Mouse (Mus musculus) midbrain, embryonic 14.5 days (tissue): ENCODE results near the gene Slc12a8. TPM values are rescaled to one million over a fixed set of nuclear protein-coding genes. Genes with fewer than 3 reads are reported as not detected.

Experiments
- ATAC-seq: fragments of 200-750 bp; cut with Nextera tagmentation; 2 replicates; pipeline ENCODE4 v1.8.0; 2017; ENCODE audit warnings: moderate number of reproducible peaks, moderate library complexity; ENCODE audit not compliant: low FRiP score, low TSS enrichment
- DNase-seq: peaks from one replicate; pipeline ENCODE4 v3.0.0-alpha.2; 2015
- H3K27ac ChIP-seq: fragments of 300-500 bp; sonication (generic); replicated peaks from 2 replicates; pipeline ENCODE4 v1.5.1; 2014; ENCODE audit warnings: mild to moderate bottlenecking, low read depth, low read length, moderate library complexity
- H3K27me3 ChIP-seq: fragments of 300-500 bp; sonication (generic); 2 replicates; pipeline ENCODE4 v1.6.1; 2014; ENCODE audit warnings: low read length, control low read depth, mixed read lengths; ENCODE audit not compliant: control insufficient read depth, insufficient read depth
- H3K36me3 ChIP-seq: fragments of 300-500 bp; sonication (generic); 2 replicates; pipeline ENCODE4 v1.6.1; 2014; ENCODE audit warnings: low read length, control low read depth; ENCODE audit not compliant: control insufficient read depth, insufficient read depth
- H3K4me1 ChIP-seq: fragments of 300-500 bp; sonication (generic); 2 replicates; pipeline ENCODE4 v1.6.1; 2014; ENCODE audit warnings: mild to moderate bottlenecking, antibody characterized with exemption, low read length, control low read depth; ENCODE audit not compliant: control insufficient read depth, insufficient read depth
- H3K4me2 ChIP-seq: fragments of 300-500 bp; sonication (generic); 2 replicates; pipeline ENCODE4 v1.6.1; 2014; ENCODE audit warnings: mild to moderate bottlenecking, low read length, moderate library complexity
- H3K4me3 ChIP-seq: fragments of 300-500 bp; sonication (generic); replicated peaks from 2 replicates; pipeline ENCODE4 v1.5.1; 2014; ENCODE audit warnings: low read depth, low read length
- H3K9ac ChIP-seq: fragments of 300-500 bp; sonication (generic); replicated peaks from 2 replicates; pipeline ENCODE4 v1.6.1; 2014; ENCODE audit warnings: mild to moderate bottlenecking, low read length, moderate library complexity
- H3K9me3 ChIP-seq: fragments of 300-500 bp; sonication (generic); 2 replicates; pipeline ENCODE4 v1.6.1; 2016; ENCODE audit warnings: low read length, control low read depth, mixed read lengths; ENCODE audit not compliant: control insufficient read depth
- WGBS: fragments of 180-500 bp; shearing (Covaris S2); extraction: QIAGEN DNeasy Blood & Tissue Kit; methylation state at CpG from one replicate; pipeline ENCODE4 v1.1.7; 2014; 5-methylcytosine and 5-hydroxymethylcytosine counted together
- polyA plus RNA-seq: library from polyadenylated mRNA; unstranded; fragments of >200 nt; fragmentation: Nextera tagmentation; extraction: Ambion mirVana; gene quantifications from 2 replicates; pipeline ENCODE4 v1.2.1, GENCODE M21; 2014

Gene Slc12a8
- polyA plus RNA-seq, 1 experiment from 2014 or later, result 0.80 TPM

DNA sequence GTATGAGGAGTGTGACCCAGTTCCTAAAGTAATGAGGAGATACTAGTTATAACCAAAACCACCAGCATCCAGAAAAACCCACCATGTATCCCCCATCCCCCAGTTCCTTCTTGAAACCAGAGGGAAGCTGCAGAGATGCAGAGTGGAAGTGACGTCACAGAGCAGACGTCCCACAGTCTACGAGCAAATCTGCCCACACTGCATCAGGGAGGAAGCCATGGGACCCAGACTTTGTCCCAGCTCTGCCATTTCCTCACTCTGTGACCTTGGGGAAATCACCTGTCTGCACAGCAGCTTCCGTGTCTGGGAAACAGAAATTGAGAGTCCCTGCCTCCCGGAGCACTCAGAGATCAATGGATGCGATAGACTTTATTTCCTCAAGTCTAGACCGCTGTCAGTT is 56.6 kb downstream of the Slc12a8 start:
- 86% methylated on average over 7 of the region's 7 CpGs for WGBS
- no peaks in the 10 kb centered on the region for H3K36me3 ChIP-seq
- no peaks in the 10 kb centered on the region for H3K4me1 ChIP-seq
- H3K9ac ChIP-seq, result no peak overlapping the region
- ATAC-seq, result no peak
- DNase-seq, result no peak
- no peaks in the 10 kb centered on the region for H3K9me3 ChIP-seq
- no peaks in the 10 kb centered on the region for H3K27me3 ChIP-seq
- H3K4me3 ChIP-seq, result no peak overlapping the region
- no peak overlapping the region for H3K4me2 ChIP-seq
- H3K27ac ChIP-seq, result no peak overlapping the region

GRCm38 (mm10) chr16:33575728-33576127 is 58.6 kb downstream of the Slc12a8 start:
- Histone ChIP-seq H3K9me3 (no peaks in the 10 kb centered on the region), H3K4me3 (no peak overlapping the region), H3K9ac (no peak overlapping the region), H3K4me1 (no peaks in the 10 kb centered on the region), H3K36me3 (no peaks in the 10 kb centered on the region), H3K27ac (no peak overlapping the region), H3K4me2 (no peak overlapping the region), H3K27me3 (no peaks in the 10 kb centered on the region)
- DNase-seq, result no peak
- no peak for ATAC-seq
- WGBS, result 88% methylated on average over 6 of the region's 6 CpGs

GRCm38 (mm10) chr16:33576271-33577189 is 59.4 kb downstream of the Slc12a8 start:
- ATAC-seq, result no peak
- Histone ChIP-seq H3K4me2 (no peak overlapping the region), H3K27me3 (no peaks in the 10 kb centered on the region), H3K9ac (no peak overlapping the region), H3K36me3 (no peaks in the 10 kb centered on the region), H3K4me3 (no peak overlapping the region), H3K4me1 (no peaks in the 10 kb centered on the region), H3K9me3 (no peaks in the 10 kb centered on the region), H3K27ac (no peak overlapping the region)
- WGBS, result 71% methylated on average over 36 of the region's 36 CpGs
- no peak for DNase-seq

DNA sequence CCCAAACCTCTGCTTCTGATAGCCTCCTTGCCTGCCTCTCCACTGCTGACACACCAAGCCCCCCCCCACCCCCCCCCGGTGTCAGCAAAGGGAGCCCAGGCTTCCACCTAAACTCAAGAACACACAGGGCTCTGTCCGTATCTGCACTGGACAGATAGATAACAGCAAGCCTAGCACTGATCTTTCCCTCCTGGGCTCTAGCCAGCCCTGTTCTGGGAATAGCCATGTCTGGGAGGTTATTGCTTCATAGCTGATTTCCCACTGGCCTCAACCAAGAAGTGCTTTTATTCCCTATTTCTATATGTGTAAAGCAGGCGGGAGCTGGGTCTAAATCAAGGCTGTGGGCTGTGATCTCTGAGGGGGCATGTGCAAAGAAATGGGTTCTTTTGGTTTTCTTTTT is 61.3 kb downstream of the Slc12a8 start:
- no peak for ATAC-seq
- H3K4me3 ChIP-seq, result no peak overlapping the region
- H3K4me1 ChIP-seq, result peaks cover 2% of the 10 kb centered on the region
- H3K36me3 ChIP-seq, result no peaks in the 10 kb centered on the region
- H3K27me3 ChIP-seq, result no peaks in the 10 kb centered on the region
- no peak overlapping the region for H3K9ac ChIP-seq
- no peak overlapping the region for H3K4me2 ChIP-seq
- no peak overlapping the region for H3K27ac ChIP-seq
- 91% methylated on average over 3 of the region's 3 CpGs for WGBS
- no peak for DNase-seq
- no peaks in the 10 kb centered on the region for H3K9me3 ChIP-seq

GRCm38 (mm10) chr16:33580331-33580730 is 63.2 kb downstream of the Slc12a8 start:
- Histone ChIP-seq H3K4me1 (peaks cover 20% of the 10 kb centered on the region), H3K9ac (no peak overlapping the region), H3K27ac (peak overlapping the region; percentile 41; the same call in 1 of the 2 replicates), H3K27me3 (no peaks in the 10 kb centered on the region), H3K4me3 (no peak overlapping the region), H3K4me2 (no peak overlapping the region), H3K36me3 (no peaks in the 10 kb centered on the region), H3K9me3 (no peaks in the 10 kb centered on the region)
- ATAC-seq, result no peak
- 84% methylated on average over 2 of the region's 2 CpGs for WGBS
- no peak for DNase-seq

GRCm38 (mm10) chr16:33580736-33581241 is 63.7 kb downstream of the Slc12a8 start:
- ATAC-seq (peak; percentile 38; the same call in 1 of the 2 replicates), DNase-seq (peak; percentile 64)
- Histone ChIP-seq H3K27ac (peak overlapping the region; percentile 41; the same call in 1 of the 2 replicates), H3K4me3 (no peak overlapping the region), H3K9ac (no peak overlapping the region), H3K4me2 (no peak overlapping the region), H3K4me1 (peaks cover 20% of the 10 kb centered on the region), H3K27me3 (no peaks in the 10 kb centered on the region), H3K9me3 (no peaks in the 10 kb centered on the region), H3K36me3 (no peaks in the 10 kb centered on the region)

DNA sequence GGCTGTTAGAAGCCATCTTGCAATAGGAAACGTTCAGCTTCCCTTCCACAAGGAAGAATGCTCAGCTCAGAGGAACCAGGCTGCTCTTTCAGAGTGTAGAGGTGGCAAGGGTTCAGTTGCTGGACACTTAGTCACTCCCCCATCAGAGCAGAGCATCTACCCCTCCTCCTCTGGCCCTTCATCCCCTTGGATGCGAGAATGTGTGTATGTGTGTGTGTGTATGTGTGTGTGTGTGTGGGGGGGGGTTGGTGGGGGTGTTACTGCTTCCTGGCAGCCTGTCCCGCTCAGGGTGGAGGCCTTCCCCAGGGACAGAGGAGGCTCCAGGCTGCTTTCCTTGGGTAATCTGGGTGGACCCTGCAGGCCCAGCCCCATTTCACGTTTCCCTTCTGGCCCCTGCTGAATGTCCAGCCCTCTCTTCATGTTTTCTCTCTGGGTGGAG is 64.6 kb downstream of the Slc12a8 start:
- Histone ChIP-seq H3K4me3 (no peak overlapping the region), H3K9ac (no peak overlapping the region), H3K9me3 (no peaks in the 10 kb centered on the region), H3K27ac (no peak overlapping the region), H3K4me1 (peaks cover 20% of the 10 kb centered on the region), H3K27me3 (no peaks in the 10 kb centered on the region), H3K36me3 (no peaks in the 10 kb centered on the region), H3K4me2 (no peak overlapping the region)
- DNase-seq (no peak), ATAC-seq (no peak)
- 71% methylated on average over 4 of the region's 4 CpGs for WGBS

DNA sequence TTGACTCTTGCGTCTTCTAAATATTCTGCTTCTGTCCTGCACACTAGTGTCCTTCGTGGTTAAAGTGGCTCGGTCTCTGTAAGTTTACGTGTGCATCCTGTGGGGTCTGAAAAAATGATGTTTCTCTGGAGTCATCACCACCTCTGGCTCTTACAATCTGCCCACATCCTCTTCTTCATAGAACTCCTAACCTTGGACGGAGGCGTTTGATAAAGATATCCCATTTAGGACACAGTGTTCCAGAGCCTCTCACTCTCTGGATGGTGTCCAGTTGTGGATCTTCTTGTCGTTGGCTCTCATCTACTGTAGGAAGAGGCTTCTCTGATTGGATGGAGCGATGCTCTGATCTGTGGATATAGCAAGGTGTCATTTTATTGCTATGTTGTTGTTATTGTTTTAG is 65.4 kb downstream of the Slc12a8 start:
- Histone ChIP-seq H3K27ac (no peak overlapping the region), H3K9ac (no peak overlapping the region), H3K9me3 (no peaks in the 10 kb centered on the region), H3K4me3 (no peak overlapping the region), H3K36me3 (no peaks in the 10 kb centered on the region), H3K4me2 (no peak overlapping the region), H3K27me3 (no peaks in the 10 kb centered on the region), H3K4me1 (peaks cover 20% of the 10 kb centered on the region)
- ATAC-seq (no peak), DNase-seq (no peak)
- WGBS, result 96% methylated on average over 8 of the region's 8 CpGs

DNA sequence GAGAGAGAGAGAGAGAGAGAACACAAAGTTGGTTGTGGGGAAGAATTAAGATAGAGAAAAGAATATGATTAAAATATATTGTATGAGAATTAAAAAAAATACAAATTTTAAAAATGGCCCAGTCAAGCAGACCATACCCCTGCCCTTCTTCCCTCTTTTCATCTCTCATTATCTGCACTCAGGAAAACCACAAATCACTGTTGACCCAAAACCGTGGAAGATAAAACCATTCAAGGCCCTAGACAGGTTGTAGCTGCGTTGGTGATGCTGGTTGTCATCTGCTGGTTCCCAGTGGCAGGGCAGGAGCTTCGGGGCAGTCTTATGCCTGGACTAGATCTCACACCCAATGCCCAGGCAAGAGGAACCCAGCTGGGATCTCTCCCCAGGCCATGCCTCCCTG is 66.2 kb downstream of the Slc12a8 start:
- WGBS, result 61% methylated on average over 3 of the region's 3 CpGs
- Histone ChIP-seq H3K9me3 (no peaks in the 10 kb centered on the region), H3K36me3 (no peaks in the 10 kb centered on the region), H3K4me3 (no peak overlapping the region), H3K9ac (no peak overlapping the region; the same call in 1 of the 2 replicates), H3K4me2 (no peak overlapping the region; the same call in 1 of the 2 replicates), H3K4me1 (peaks cover 20% of the 10 kb centered on the region), H3K27ac (peak overlapping the region; percentile 76; the same call in 1 of the 2 replicates), H3K27me3 (no peaks in the 10 kb centered on the region)
- ATAC-seq (no peak), DNase-seq (no peak)
